15 mouse cellular contexts compared by ENCODE assay signal in the genomic region with DNA sequence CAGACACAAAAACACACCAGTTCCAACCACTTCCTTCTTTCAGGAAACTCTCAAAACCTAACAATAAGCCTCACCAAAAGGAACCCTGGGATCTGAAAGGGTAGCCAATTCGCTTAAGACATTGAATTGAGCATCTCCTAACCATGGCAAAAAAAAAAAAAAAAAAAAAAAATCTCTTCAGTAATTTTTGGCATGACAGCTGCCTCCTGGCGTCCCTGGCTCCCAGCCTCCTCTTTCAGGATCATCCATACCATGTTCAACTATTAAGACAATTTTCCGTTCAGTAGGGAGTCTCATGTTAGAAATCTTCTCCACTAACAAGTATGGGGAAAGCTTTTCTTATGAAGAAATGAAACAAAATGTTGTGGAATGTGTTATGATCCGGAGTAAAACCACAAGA.
DNase-seq lines count a peak whose midpoint lies in the region; ATAC-seq lines count a peak whose summit lies in the region.
"Had no signal": no experiment of that assay in that cellular context is flagged by ENCODE, and none has a peak within 500 bp of the region (broad histone marks: within the 10 kb centered on the region; RNA-seq: fewer than 3 reads in every experiment).

No protein-coding gene starts in this region.

- WGBS in intestine, embryonic 15.5 days: 90% methylated on average over 4 of the region's 4 CpGs

- no peaks in the 10 kb centered on the region for H3K36me3 ChIP-seq in intestine, embryonic 15.5 days
- H3K36me3 ChIP-seq: embryonic facial prominence, embryonic 10.5 days; embryonic facial prominence, embryonic 12.5 days; forebrain, embryonic 15.5 days had no signal

- no peaks in the 10 kb centered on the region for H3K4me1 ChIP-seq in intestine, embryonic 15.5 days (replicated peaks)
- H3K4me1 ChIP-seq: embryonic facial prominence, embryonic 10.5 days; embryonic facial prominence, embryonic 12.5 days; forebrain, embryonic 13.5 days; forebrain, embryonic 15.5 days had no signal

- no peak overlapping the region for H3K9ac ChIP-seq in intestine, embryonic 15.5 days
- H3K9ac ChIP-seq: embryonic facial prominence, embryonic 12.5 days; forebrain, embryonic 13.5 days; forebrain, embryonic 15.5 days; forebrain, postnatal 0 days had no signal

- ATAC-seq in cerebellum, adult (ENCODE audit: insufficient number of reproducible peaks, low FRiP score, low TSS enrichment): no peak
- no peak for ATAC-seq in intestine, embryonic 15.5 days
- ATAC-seq: forebrain, embryonic 13.5 days; forebrain, embryonic 15.5 days; forebrain, postnatal 0 days had no signal

- H3K9me3 ChIP-seq in intestine, embryonic 15.5 days: no peaks in the 10 kb centered on the region
- H3K9me3 ChIP-seq: embryonic facial prominence, embryonic 10.5 days; embryonic facial prominence, embryonic 12.5 days; forebrain, embryonic 13.5 days; forebrain, embryonic 15.5 days had no signal

- H3K4me2 ChIP-seq in intestine, embryonic 15.5 days (replicated peaks): no peak overlapping the region
- H3K4me2 ChIP-seq: embryonic facial prominence, embryonic 12.5 days; forebrain, embryonic 13.5 days; forebrain, embryonic 15.5 days had no signal

- peak; percentile 51 to 63 for DNase-seq in cerebellum, postnatal 10 days
- peak; percentile 47 to 61 for DNase-seq in cerebellum, postnatal 25 days
- no peak for DNase-seq in cerebellum, adult 11 months
- DNase-seq: adrenal gland, adult 2 months; adrenal gland, postnatal 10 days; adrenal gland, postnatal 25 days; cerebellum, adult 11-12 months; cerebellum, adult 8-10 months; forebrain, postnatal 0 days had no signal

- H3K27me3 ChIP-seq in intestine, embryonic 15.5 days (replicated peaks): no peaks in the 10 kb centered on the region
- H3K27me3 ChIP-seq: embryonic facial prominence, embryonic 12.5 days; forebrain, embryonic 13.5 days; forebrain, embryonic 15.5 days had no signal

- H3K27ac ChIP-seq in intestine, embryonic 15.5 days: no peak overlapping the region
- H3K27ac ChIP-seq: embryonic facial prominence, embryonic 10.5 days; embryonic facial prominence, embryonic 12.5 days; forebrain, embryonic 13.5 days; forebrain, embryonic 15.5 days had no signal

- no peak overlapping the region for H3K4me3 ChIP-seq in intestine, embryonic 15.5 days (replicated peaks)
- H3K4me3 ChIP-seq: embryonic facial prominence, embryonic 10.5 days; embryonic facial prominence, embryonic 12.5 days; forebrain, embryonic 13.5 days; forebrain, embryonic 15.5 days had no signal
